Mouse (Mus musculus) forebrain, embryonic 16.5 days (tissue): ENCODE data around the gene Llgl2. TPM values are rescaled to one million over a fixed set of nuclear protein-coding genes. Genes with fewer than 3 reads are reported as not detected.

Experiments used
- ATAC-seq: fragments of 200-750 bp; cut with Nextera tagmentation; 2 replicates; pipeline ENCODE4 v1.8.0; 2017; ENCODE audit warnings: mild to moderate bottlenecking, moderate library complexity
- H3K27ac ChIP-seq: fragments of 300-500 bp; sonication (generic); 2 replicates; pipeline ENCODE4 v1.5.1; 2014; ENCODE audit warnings: low read length, control low read depth
- H3K27me3 ChIP-seq: fragments of 300-500 bp; sonication (generic); replicated peaks from 2 replicates; pipeline ENCODE4 v1.6.1; 2014; ENCODE audit warnings: low read length; ENCODE audit not compliant: control insufficient read depth, insufficient read depth
- H3K36me3 ChIP-seq: fragments of 300-500 bp; sonication (generic); 2 replicates; pipeline ENCODE4 v1.6.1; 2014; ENCODE audit not compliant: control insufficient read depth, insufficient read depth
- H3K4me1 ChIP-seq: fragments of 300-500 bp; sonication (generic); replicated peaks from 2 replicates; pipeline ENCODE4 v1.6.1; 2014; ENCODE audit warnings: low read length; ENCODE audit not compliant: control insufficient read depth, insufficient read depth
- H3K4me2 ChIP-seq: fragments of 300-500 bp; sonication (generic); 2 replicates; pipeline ENCODE4 v1.6.1; 2014; ENCODE audit warnings: mild to moderate bottlenecking, low read length, control low read depth
- H3K4me3 ChIP-seq: fragments of 300-500 bp; sonication (generic); replicated peaks from 2 replicates; pipeline ENCODE4 v1.5.1; 2014; ENCODE audit warnings: mild to moderate bottlenecking, low read length, control low read depth
- H3K9ac ChIP-seq: fragments of 300-500 bp; sonication (generic); replicated peaks from 2 replicates; pipeline ENCODE4 v1.6.1; 2014; ENCODE audit warnings: low read depth, low read length, control low read depth
- H3K9me3 ChIP-seq: fragments of 300-500 bp; sonication (generic); 2 replicates; pipeline ENCODE4 v1.6.1; 2016; ENCODE audit warnings: low read length; ENCODE audit not compliant: control insufficient read depth
- WGBS: fragments of 180-500 bp; shearing (Covaris S2); extraction: QIAGEN DNeasy Blood & Tissue Kit; methylation state at CpG from one replicate; pipeline ENCODE4 v1.1.7; 2014; 5-methylcytosine and 5-hydroxymethylcytosine counted together
- microRNA-seq: library from miRNA; unstranded; fragments of <30 nt; microRNA quantifications from one replicate; pipeline ENCODE4, GENCODE M21; 2017
- polyA plus RNA-seq: library from polyadenylated mRNA; unstranded; fragments of >200 nt; fragmentation: Nextera tagmentation; extraction: Ambion mirVana; gene quantifications from 2 replicates; pipeline ENCODE4 v1.2.1, GENCODE M21; 2015

Llgl2 gene
- polyA plus RNA-seq, 1 experiment from 2014 or later, result 1.3 TPM

- Histone ChIP-seq H3K4me2 (no peak overlapping the region), H3K9me3 (no peaks in the 10 kb centered on the region), H3K36me3 (no peaks in the 10 kb centered on the region), H3K4me1 (no peaks in the 10 kb centered on the region), H3K9ac (no peak overlapping the region), H3K4me3 (no peak overlapping the region), H3K27me3 (no peaks in the 10 kb centered on the region), H3K27ac (no peak overlapping the region)
- no peak for ATAC-seq
- 83% methylated on average over 11 of the region's 11 CpGs for WGBS
Observed at GRCm38 (mm10) chr11:115903384-115904230, 79.8 kb downstream of the Llgl2 start.

- 84% methylated on average over 8 of the region's 8 CpGs for WGBS
- Histone ChIP-seq H3K9me3 (no peaks in the 10 kb centered on the region), H3K27me3 (no peaks in the 10 kb centered on the region), H3K9ac (no peak overlapping the region), H3K4me2 (no peak overlapping the region), H3K36me3 (no peaks in the 10 kb centered on the region), H3K4me3 (no peak overlapping the region), H3K4me1 (no peaks in the 10 kb centered on the region), H3K27ac (no peak overlapping the region)
- ATAC-seq, result no peak
Observed at GRCm38 (mm10) chr11:115904231-115904955, 80.5 kb downstream of the Llgl2 start.

Small RNA genes within 50 kb of the gene (microRNA-seq; reads per million reads assigned to microRNA genes)
- 0.62 reads per million for gene Mir5621

Other genes with a start within 250 kb of the Llgl2 start
- 68.0 and 76.5 TPM in 2 replicates for gene Mrps7, start 220.1 kb upstream of the Llgl2 start, polyA plus RNA-seq
- gene Gga3, start 220.0 kb upstream of the Llgl2 start, polyA plus RNA-seq, result 32.5 and 37.4 TPM in 2 replicates
- 9.8 and 12.9 TPM in 2 replicates for gene Mif4gd, start 211.1 kb upstream of the Llgl2 start, polyA plus RNA-seq
- 57.2 and 63.0 TPM in 2 replicates for gene Slc25a19, start 195.8 kb upstream of the Llgl2 start, polyA plus RNA-seq
- 188 and 194 TPM in 2 replicates for gene Grb2, start 115.5 kb upstream of the Llgl2 start, polyA plus RNA-seq
- gene Tmem94, start 58.6 kb upstream of the Llgl2 start, polyA plus RNA-seq, result 29.1 and 29.8 TPM in 2 replicates
- gene Caskin2, start 10.4 kb upstream of the Llgl2 start, polyA plus RNA-seq, result 9.1 and 11.2 TPM in 2 replicates
- gene Tsen54, start 9.3 kb upstream of the Llgl2 start, polyA plus RNA-seq, result 25.8 and 28.3 TPM in 2 replicates
- 0.18 TPM in 1 of 2 replicates, not detected in the other for gene Myo15b, start 34.4 kb downstream of the Llgl2 start, polyA plus RNA-seq
- 1.2 and 1.8 TPM in 2 replicates for gene Smim5, start 75.9 kb downstream of the Llgl2 start, polyA plus RNA-seq
- 0.93 and 0.95 TPM in 2 replicates for gene Smim6, start 88.0 kb downstream of the Llgl2 start, polyA plus RNA-seq
- 56.2 and 60.7 TPM in 2 replicates for gene Sap30bp, start 109.2 kb downstream of the Llgl2 start, polyA plus RNA-seq
- 25.6 and 26.0 TPM in 2 replicates for gene Recql5, start 109.4 kb downstream of the Llgl2 start, polyA plus RNA-seq
- gene Itgb4, start 150.7 kb downstream of the Llgl2 start, polyA plus RNA-seq, result 0.67 and 0.80 TPM in 2 replicates
- gene Galk1, start 188.7 kb downstream of the Llgl2 start, polyA plus RNA-seq, result 61.3 and 64.2 TPM in 2 replicates
- gene H3f3b, start 203.9 kb downstream of the Llgl2 start, polyA plus RNA-seq, result 2,318 and 2,532 TPM in 2 replicates
- 37.6 and 42.1 TPM in 2 replicates for gene Unk, start 206.3 kb downstream of the Llgl2 start, polyA plus RNA-seq